Mouse (Mus musculus) E14TG2a.4 (cell line): ENCODE data around the gene Lrba.

Experiments
- CTCF ChIP-seq: conservative IDR thresholded peaks from 2 replicates; pipeline ENCODE4 v1.5.1; 2014; ENCODE audit warnings: low read length
- NANOG ChIP-seq: IDR thresholded peaks from 2 replicates; pipeline ENCODE4 v1.6.1; 2014; ENCODE audit warnings: borderline replicate concordance, low read length, mixed read lengths
- POU5F1 ChIP-seq: IDR thresholded peaks from 2 replicates; pipeline ENCODE4 v1.6.1; 2014; ENCODE audit warnings: low read length, borderline replicate concordance

DNA sequence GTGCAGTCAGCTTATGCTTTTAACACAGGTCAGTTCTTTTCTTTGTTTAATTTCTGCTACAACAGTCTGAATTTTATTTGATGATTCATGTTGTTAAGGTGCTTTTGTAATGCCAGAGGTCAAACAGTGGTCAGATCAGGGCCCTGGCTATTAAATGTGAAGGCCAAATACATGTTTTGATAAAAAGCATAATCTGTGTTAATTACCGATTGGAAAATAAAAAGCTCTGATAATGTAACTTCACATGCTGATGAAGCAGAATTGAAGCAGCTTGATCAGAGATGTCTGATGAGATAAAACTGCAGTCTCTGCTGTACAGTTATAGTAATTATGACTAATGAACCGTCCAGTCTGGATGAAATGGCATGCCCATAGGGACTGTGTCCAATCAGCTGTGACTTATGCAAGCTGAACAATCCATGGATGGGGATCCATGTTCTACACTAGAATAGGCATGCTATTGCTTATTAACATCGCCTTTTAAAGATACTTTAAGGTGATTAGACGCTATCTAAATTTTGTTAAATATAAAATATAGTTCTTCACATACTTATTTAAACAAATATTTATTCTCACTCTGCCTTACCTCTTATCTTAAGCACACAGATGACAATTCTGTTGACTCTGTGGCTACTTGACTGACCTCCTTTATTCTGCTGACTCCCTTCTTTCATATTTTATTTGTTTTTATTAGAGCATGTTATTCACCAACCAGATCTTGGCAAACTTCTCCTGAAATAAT is 336.0 kb downstream of the Lrba start:
- no peak for TF ChIP-seq CTCF
- TF ChIP-seq NANOG = no peak
- no peak for TF ChIP-seq POU5F1
